Mouse (Mus musculus) forebrain, embryonic 13.5 days (tissue): ENCODE measurements around the gene Ttc38. TPM values are rescaled to one million over a fixed set of nuclear protein-coding genes. Genes with fewer than 3 reads are reported as not detected.
A peak's percentile ranks its signal among the peaks of the same experiment; 100 is the strongest.

Source experiments
- ATAC-seq: fragments of 200-750 bp; cut with Nextera tagmentation; 2 replicates; pipeline ENCODE4 v1.8.0; 2017
- H3K27ac ChIP-seq: fragments of 300-500 bp; sonication (generic); 2 replicates; pipeline ENCODE4 v1.5.1; 2015; ENCODE audit warnings: inconsistent platforms, mild to moderate bottlenecking, moderate library complexity
- H3K27me3 ChIP-seq: fragments of 300-500 bp; sonication (generic); 2 replicates; pipeline ENCODE4 v1.6.1; 2015; ENCODE audit warnings: mild to moderate bottlenecking, inconsistent platforms
- H3K36me3 ChIP-seq: fragments of 300-500 bp; sonication (generic); 2 replicates; pipeline ENCODE4 v1.6.1; 2015; ENCODE audit warnings: mild to moderate bottlenecking, inconsistent platforms; ENCODE audit not compliant: poor library complexity, severe bottlenecking
- H3K4me1 ChIP-seq: fragments of 300-500 bp; sonication (generic); 2 replicates; pipeline ENCODE4 v1.6.1; 2015; ENCODE audit warnings: inconsistent platforms
- H3K4me2 ChIP-seq: fragments of 300-500 bp; sonication (generic); 2 replicates; pipeline ENCODE4 v1.6.1; 2015; ENCODE audit warnings: inconsistent platforms, mild to moderate bottlenecking, moderate library complexity
- H3K4me3 ChIP-seq: fragments of 300-500 bp; sonication (generic); 2 replicates; pipeline ENCODE4 v1.5.1; 2015; ENCODE audit warnings: mild to moderate bottlenecking, inconsistent platforms
- H3K9ac ChIP-seq: fragments of 300-500 bp; sonication (generic); 2 replicates; pipeline ENCODE4 v1.6.1; 2015; ENCODE audit warnings: mild to moderate bottlenecking, inconsistent platforms
- H3K9me3 ChIP-seq: fragments of 300-500 bp; sonication (generic); replicated peaks from 2 replicates; pipeline ENCODE4 v1.6.1; 2016; ENCODE audit warnings: inconsistent platforms
- WGBS: fragments of 180-500 bp; shearing (Covaris S2); methylation state at CpG from one replicate; pipeline ENCODE4 v1.1.7; 2015; 5-methylcytosine and 5-hydroxymethylcytosine counted together
- polyA plus RNA-seq: library from polyadenylated mRNA; unstranded; fragments of >200 nt; fragmentation: Nextera tagmentation; extraction: Ambion mirVana; gene quantifications from 2 replicates; pipeline ENCODE4 v1.2.1, GENCODE M21; 2015

Ttc38 gene
- polyA plus RNA-seq, 1 experiment from 2014 or later, result 2.9 TPM

DNA sequence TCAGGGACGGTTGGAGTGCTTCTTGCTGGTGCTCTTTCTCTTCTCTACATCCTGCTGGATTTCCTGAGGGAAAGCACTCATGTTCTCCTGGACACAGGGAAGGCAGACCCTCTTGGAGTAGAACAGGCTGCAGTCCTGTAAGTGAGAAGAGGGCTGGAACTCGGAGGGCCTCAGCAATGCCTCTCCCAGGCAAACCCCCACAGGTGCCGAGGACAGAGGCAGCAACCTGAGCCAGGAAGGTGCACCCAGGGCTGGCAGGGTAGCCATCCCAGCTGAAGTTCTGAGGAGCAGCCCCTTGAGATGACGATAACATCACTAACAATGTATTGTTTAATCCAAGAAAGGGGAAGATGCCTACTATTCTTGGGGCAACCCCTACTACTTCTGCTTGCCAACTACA is 24.7 kb upstream of the Ttc38 start:
- 81% methylated on average over 4 of the region's 4 CpGs for WGBS
- no peak for ATAC-seq

DNA sequence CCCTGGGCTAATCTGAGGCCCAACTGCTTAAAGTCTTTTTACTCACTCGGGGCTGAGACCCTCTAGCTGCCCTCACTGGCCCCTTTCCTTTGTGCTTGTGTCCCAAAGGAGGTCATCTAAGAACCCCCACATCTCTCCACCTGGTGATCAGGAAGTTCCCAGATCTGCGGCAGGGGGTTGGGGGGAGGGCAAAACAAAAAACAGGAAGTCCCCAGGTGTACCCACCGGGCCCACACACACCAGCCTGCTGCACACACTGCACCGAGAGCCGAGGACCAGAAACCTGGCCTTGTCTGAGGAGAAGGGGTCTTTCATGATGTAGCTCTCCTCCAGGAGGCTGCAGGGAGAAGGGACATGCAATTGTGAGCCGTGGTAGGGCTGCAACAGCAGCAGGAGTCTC is 24.1 kb upstream of the Ttc38 start:
- Histone ChIP-seq H3K27ac (no peak overlapping the region), H3K9me3 (no peaks in the 10 kb centered on the region), H3K9ac (no peak overlapping the region), H3K27me3 (no peaks in the 10 kb centered on the region), H3K4me1 (peaks cover 15% of the 10 kb centered on the region), H3K4me3 (no peak overlapping the region), H3K4me2 (no peak overlapping the region), H3K36me3 (no peaks in the 10 kb centered on the region)
- ATAC-seq, result no peak
- 79% methylated on average over 6 of the region's 6 CpGs for WGBS

More for the DNA sequence above, 24.7 kb upstream of the Ttc38 start:
- H3K27ac ChIP-seq, result no peak overlapping the region
- no peak overlapping the region for H3K4me2 ChIP-seq
- H3K4me3 ChIP-seq, result no peak overlapping the region
- peaks cover 17% of the 10 kb centered on the region for H3K4me1 ChIP-seq
- H3K9ac ChIP-seq, result no peak overlapping the region
- H3K36me3 ChIP-seq, result no peaks in the 10 kb centered on the region
- no peaks in the 10 kb centered on the region for H3K27me3 ChIP-seq
- no peaks in the 10 kb centered on the region for H3K9me3 ChIP-seq

DNA sequence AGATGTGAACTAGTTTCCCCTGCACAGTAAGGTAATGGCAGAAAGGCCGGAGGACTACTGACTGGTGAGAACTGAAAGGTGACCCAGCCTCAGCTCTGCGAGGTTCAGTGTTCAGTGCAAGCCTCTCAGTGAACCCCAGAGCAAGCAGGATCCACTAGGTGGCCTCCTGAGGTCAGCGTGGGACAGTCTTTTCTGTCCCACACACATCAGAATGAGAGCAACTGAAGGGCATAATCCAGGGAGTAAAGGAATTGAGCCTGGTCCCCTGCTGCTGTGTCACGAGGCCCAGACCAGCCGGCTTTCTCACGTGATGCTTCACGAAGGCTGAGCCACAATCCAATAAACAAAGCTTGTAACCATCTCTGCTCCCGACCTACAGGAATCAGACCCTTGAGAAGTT is 23.7 kb upstream of the Ttc38 start:
- Histone ChIP-seq H3K4me1 (peaks cover 14% of the 10 kb centered on the region), H3K9ac (no peak overlapping the region), H3K27ac (no peak overlapping the region), H3K4me2 (no peak overlapping the region), H3K36me3 (no peaks in the 10 kb centered on the region), H3K9me3 (no peaks in the 10 kb centered on the region), H3K27me3 (no peaks in the 10 kb centered on the region), H3K4me3 (no peak overlapping the region)
- no peak for ATAC-seq
- 31% methylated on average over 8 of the region's 8 CpGs for whole genome bisulfite sequencing

DNA sequence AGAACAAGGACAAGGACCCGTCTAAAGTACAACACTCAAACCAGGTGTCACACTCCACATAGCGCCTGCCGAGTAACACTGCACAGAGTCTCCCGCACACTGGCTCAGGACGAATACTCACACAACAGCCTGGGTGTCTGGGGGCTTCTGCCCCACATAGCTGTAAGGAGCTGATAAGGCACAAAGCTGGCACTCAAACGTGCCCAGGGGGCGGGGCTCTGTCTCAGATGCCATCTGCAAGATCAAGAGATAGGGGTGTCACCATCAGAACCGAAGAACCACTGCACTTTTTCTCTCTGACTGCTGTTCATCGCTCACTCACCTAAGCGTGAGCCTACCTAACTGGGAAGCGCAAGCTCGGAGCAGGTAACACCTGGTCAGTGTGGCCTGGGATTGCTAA is 23.0 kb upstream of the Ttc38 start:
- no peak overlapping the region for H3K4me3 ChIP-seq
- no peak overlapping the region for H3K9ac ChIP-seq
- WGBS, result 91% methylated on average over 12 of the region's 12 CpGs
- no peak overlapping the region for H3K4me2 ChIP-seq
- H3K27me3 ChIP-seq, result no peaks in the 10 kb centered on the region
- H3K36me3 ChIP-seq, result no peaks in the 10 kb centered on the region
- peaks cover 14% of the 10 kb centered on the region for H3K4me1 ChIP-seq
- ATAC-seq, result no peak
- no peak overlapping the region for H3K27ac ChIP-seq
- no peaks in the 10 kb centered on the region for H3K9me3 ChIP-seq

DNA sequence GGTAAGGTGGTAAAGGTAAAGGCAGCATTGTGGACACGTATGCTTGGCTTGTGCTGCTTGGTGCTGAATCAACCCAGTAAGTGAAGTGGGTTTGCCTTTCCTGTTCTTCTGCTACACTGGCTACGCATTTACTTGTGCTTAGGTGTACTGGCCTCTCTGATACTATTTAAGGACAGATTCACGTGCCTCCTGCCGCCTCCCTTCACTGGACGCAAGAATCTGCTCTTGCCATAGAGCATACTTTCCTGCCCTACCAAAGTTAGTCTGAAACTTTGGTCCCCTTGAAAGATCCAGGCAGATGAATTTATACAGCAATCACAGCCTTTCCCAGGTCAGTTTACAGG is 21.7 kb upstream of the Ttc38 start:
- WGBS, result 89% methylated on average over 5 of the region's 5 CpGs
- ATAC-seq, result no peak
- H3K4me1 ChIP-seq, result peaks cover 14% of the 10 kb centered on the region
- H3K27me3 ChIP-seq, result no peaks in the 10 kb centered on the region
- H3K9ac ChIP-seq, result peak overlapping the region; percentile 79; the same call in 1 of the 2 replicates
- peak overlapping the region; percentile 80 for H3K4me2 ChIP-seq
- no peaks in the 10 kb centered on the region for H3K36me3 ChIP-seq
- peak overlapping the region; percentile 71; the same call in 1 of the 2 replicates for H3K4me3 ChIP-seq
- no peak overlapping the region for H3K27ac ChIP-seq
- no peaks in the 10 kb centered on the region for H3K9me3 ChIP-seq

DNA sequence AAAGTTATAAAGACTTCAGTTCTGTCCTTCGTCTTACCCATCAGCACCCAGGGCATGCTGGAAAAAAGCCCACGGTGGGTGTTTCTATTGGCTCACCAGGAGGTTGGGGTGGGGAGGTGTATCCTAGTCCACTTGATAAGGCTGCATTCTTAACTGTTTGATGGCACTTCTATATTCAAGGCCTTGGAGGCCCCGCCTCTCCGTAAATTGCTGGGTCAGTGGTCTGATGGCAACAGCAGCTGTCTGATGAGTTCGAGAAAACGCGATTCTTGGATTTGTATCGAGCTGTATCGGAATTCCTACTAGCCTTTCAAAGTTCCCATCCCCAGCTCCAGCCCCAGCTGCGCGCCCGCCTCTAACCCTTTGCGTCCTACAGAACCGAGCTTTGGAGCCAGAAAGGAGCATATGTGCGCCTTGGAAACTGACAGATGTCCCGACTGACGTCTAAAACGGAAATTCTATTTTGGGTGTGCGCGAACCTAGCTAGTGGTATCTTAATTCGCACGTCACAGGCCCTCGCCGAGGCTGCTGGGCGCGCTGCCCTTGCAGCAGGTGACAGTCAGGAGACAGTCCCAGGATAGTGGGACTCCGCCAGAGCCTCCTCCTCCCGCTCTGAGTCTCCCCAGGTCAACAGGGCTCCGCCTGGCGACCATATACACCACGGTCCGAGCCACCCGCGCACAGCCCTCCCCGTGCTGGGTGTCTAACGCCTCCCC is 21.1 kb upstream of the Ttc38 start:
- no peaks in the 10 kb centered on the region for H3K9me3 ChIP-seq
- peak; percentile 86 for ATAC-seq
- WGBS, result 5% methylated on average over 36 of the region's 36 CpGs
- peak overlapping the region; percentile 79 for H3K9ac ChIP-seq
- peak overlapping the region; percentile 80 for H3K4me2 ChIP-seq
- no peaks in the 10 kb centered on the region for H3K27me3 ChIP-seq
- H3K36me3 ChIP-seq, result no peaks in the 10 kb centered on the region
- H3K27ac ChIP-seq, result peak overlapping the region; percentile 80
- H3K4me1 ChIP-seq, result peaks cover 14% of the 10 kb centered on the region
- peak overlapping the region; percentile 71 for H3K4me3 ChIP-seq

DNA sequence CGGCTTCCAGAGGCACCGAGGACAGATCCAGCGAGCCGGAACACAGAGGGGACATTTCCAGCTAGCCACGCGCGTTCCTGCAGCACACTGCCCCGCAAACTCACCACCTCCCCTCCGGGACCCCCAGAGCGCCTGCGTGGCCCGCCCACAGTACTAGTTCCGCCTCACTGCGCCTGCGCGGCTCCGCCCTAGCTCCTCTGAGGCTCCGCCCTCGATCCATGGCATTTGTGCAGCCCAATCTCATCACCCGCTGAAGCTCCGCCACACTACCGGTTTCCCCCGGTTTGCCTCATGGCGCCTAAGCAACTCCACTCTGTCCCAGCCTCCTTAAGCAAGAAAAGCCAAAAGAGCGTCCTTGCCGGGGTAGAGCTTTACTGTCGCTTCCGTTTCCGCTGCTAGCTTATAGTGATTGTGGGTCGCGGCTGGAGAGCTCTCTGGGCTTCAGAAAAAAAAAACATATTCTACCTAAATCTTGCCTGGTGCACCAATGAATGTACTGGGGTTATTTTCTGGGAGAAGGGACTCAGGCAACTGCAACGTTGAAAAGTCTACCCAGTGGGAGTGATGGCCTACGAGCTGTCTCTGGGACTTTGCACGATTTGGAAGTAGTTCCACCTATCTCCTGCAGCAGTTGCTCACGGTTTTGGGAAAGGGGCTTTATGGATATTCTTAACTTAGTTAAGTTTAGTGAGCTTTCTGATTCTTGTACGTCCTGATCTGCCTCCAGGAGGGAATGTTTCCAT is 20.4 kb upstream of the Ttc38 start, which contains the start of gene Cdpf1:
Gene Cdpf1 (minus strand): TSS at position 163 of the 743 bp plus-strand sequence.
- Histone ChIP-seq H3K4me3 (peak within 1 kb of the TSS; percentile 71), H3K9me3 (no peaks in the 10 kb centered on the region), H3K27ac (peak within 1 kb of the TSS; percentile 80), H3K4me1 (peaks cover 14% of the 10 kb centered on the region), H3K9ac (peak within 1 kb of the TSS; percentile 79), H3K27me3 (no peaks in the 10 kb centered on the region), H3K4me2 (peak within 1 kb of the TSS; percentile 80), H3K36me3 (no peaks in the 10 kb centered on the region)
- WGBS, result 4% methylated on average over 36 of the region's 36 CpGs
- ATAC-seq, result peak; percentile 96

DNA sequence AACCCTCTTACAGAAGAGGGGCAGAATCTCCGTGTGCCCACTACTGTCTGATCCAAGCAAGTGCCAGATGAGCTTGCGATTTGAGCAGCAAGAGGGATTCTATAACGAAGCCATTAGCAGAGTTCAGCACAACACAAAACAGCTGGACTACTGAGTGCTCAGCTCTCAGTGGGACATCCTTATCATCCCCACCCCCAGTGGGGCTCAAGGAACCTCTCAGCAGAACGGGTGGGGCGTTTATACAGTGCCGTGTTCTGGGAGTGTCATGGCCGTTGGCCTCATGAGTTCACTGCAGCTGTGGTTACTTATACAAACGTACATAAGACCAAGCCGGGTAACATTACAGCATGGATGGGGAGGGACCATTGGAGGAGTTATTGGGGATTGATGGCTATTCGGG is 18.7 kb upstream of the Ttc38 start:
- 73% methylated on average over 10 of the region's 10 CpGs for WGBS
- peaks cover 14% of the 10 kb centered on the region for H3K4me1 ChIP-seq
- no peak overlapping the region for H3K27ac ChIP-seq
- H3K4me3 ChIP-seq, result no peak overlapping the region
- no peak for ATAC-seq
- H3K9me3 ChIP-seq, result no peaks in the 10 kb centered on the region; the same call in 1 of the 2 replicates
- no peaks in the 10 kb centered on the region for H3K27me3 ChIP-seq
- no peak overlapping the region for H3K4me2 ChIP-seq
- H3K9ac ChIP-seq, result no peak overlapping the region
- H3K36me3 ChIP-seq, result no peaks in the 10 kb centered on the region

DNA sequence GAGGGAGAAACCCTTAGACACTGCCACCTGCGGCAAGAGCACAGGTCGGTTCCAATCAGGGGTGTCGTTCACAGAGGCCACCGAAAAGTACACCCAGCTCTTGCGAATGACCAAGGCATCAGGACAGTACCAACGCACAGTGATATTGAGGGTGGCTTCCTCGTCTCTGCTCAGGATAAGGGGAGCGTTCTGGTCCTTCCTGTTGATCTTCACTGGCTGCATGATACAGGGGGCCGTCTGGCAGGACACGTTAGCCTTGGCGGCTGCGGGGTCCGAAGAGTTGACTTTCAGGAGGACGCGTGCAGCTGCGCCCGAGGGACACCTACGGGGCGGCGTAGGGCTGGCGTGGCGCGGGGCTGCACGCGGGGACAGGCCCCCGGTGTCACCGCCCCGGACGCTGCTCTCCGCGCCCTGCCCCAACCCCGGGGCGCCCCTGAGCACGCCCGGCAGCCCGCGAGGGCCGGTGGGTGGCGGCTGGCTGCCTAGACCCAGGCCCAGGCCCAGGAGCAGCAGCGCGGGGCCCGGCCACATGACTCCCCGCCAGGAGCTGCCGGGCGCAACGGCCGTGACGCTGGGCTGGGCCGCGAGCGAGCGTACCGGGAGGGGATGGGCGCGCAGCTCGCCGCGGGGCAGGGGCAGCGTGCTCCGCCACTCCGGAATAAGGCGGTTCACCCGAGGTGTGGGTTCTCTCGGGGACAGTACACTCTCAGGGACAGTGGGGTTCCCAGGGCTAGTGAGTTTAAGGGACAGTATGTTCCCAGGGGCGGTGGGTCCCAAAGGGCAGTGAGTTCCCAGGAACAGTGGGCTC is 10.7 kb upstream of the Ttc38 start, which contains the start of gene Pkdrej:
Gene Pkdrej (minus strand): TSS at position 532 of the 808 bp plus-strand sequence.
- WGBS, result 2% methylated on average over 48 of the region's 65 CpGs
- Histone ChIP-seq H3K4me3 (peak within 1 kb of the TSS; percentile 48), H3K4me1 (peaks cover 10% of the 10 kb centered on the region), H3K36me3 (no peaks in the 10 kb centered on the region), H3K9me3 (no peaks in the 10 kb centered on the region; the same call in 1 of the 2 replicates), H3K27me3 (peaks cover 25% of the 10 kb centered on the region), H3K4me2 (peak within 1 kb of the TSS; percentile 93), H3K9ac (peak within 1 kb of the TSS; percentile 60), H3K27ac (no peak within 1 kb of the TSS)
- ATAC-seq, result peak; percentile 43; the same call in 1 of the 2 replicates

DNA sequence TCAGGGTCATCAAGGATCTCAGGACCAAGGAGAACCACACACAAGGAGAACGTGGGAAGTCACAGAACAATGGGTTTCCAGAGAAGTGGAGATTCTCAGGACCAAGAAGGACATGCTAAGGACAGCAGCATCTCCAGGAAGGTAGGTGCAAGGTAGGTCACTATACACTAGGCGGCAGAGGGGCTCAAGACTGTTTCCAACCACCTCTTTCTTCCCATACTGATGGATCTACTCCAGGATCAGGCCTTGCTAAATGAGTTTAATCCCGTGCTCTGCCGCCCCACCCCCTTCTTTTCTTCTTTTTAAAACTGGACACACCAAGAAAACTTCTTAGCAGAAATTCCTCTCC is 10.1 kb upstream of the Ttc38 start:
- peaks cover 25% of the 10 kb centered on the region for H3K27me3 ChIP-seq
- no peak for ATAC-seq
- H3K36me3 ChIP-seq, result no peaks in the 10 kb centered on the region
- H3K4me1 ChIP-seq, result peaks cover 10% of the 10 kb centered on the region
- no peak overlapping the region for H3K27ac ChIP-seq
- H3K9me3 ChIP-seq, result no peaks in the 10 kb centered on the region; the same call in 1 of the 2 replicates
- peak overlapping the region; percentile 48 for H3K4me3 ChIP-seq
- H3K9ac ChIP-seq, result peak overlapping the region; percentile 60
- H3K4me2 ChIP-seq, result peak overlapping the region; percentile 93
- WGBS, result 9% methylated on average over 4 of the region's 4 CpGs

DNA sequence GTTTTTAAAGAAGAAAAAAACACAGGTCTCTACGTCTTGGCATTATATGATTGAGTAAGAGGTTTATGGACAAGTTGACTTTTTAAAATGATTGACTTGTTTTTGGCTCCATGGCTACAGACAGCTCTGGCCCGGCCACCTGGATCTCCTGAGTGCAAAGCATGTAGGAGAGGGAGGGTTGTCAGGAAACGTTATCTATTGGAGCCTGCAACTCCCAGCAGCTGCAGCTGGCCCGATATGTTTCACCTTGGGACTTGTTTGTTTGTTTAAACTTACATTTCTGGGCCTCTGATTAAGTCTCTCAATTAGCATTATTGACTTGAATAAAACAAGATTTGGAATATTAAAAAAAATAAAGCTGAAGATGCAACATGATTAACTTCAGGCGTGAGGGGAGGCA is 5.4 kb upstream of the Ttc38 start:
- no peak overlapping the region for H3K27ac ChIP-seq
- ATAC-seq, result no peak
- H3K4me3 ChIP-seq, result no peak overlapping the region
- no peak overlapping the region for H3K4me2 ChIP-seq
- H3K9ac ChIP-seq, result no peak overlapping the region
- no peaks in the 10 kb centered on the region for H3K9me3 ChIP-seq
- H3K27me3 ChIP-seq, result peaks cover 10% of the 10 kb centered on the region
- WGBS, result 77% methylated on average over 5 of the region's 5 CpGs
- peaks cover 8% of the 10 kb centered on the region for H3K4me1 ChIP-seq
- no peaks in the 10 kb centered on the region for H3K36me3 ChIP-seq

DNA sequence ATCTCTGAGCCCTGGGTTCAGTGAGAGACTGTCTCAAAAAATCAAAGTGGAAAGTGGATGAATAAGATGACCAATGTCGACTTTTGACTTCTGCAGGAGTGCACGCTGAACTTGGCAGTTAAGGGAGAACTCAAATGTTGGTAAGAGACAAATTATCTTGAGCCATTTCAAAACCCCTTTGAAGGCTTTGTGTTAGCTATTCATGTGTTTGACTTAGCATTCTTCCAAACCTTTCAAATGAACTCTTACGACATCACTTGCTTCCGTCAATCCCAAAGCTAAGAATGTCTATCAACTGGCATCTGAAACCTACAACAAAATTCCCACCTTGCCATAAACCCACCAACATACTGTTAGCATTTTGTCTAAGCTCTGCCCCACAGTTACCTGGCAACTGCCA is 4.0 kb upstream of the Ttc38 start:
- H3K27me3 ChIP-seq, result no peaks in the 10 kb centered on the region; the same call in 1 of the 2 replicates
- H3K36me3 ChIP-seq, result no peaks in the 10 kb centered on the region
- no peak overlapping the region for H3K4me3 ChIP-seq
- peaks cover 12% of the 10 kb centered on the region for H3K4me1 ChIP-seq
- H3K9ac ChIP-seq, result no peak overlapping the region
- 89% methylated on average over 4 of the region's 4 CpGs for WGBS
- no peaks in the 10 kb centered on the region for H3K9me3 ChIP-seq
- no peak overlapping the region for H3K27ac ChIP-seq
- H3K4me2 ChIP-seq, result no peak overlapping the region
- no peak for ATAC-seq
